Mouse (Mus musculus): ENCODE data around the gene Cdadc1.

GRCm38 (mm10) chr14:59629308-59629707 lies 31.5 kb upstream of the Cdadc1 start:
- no peak for TF ChIP-seq CTCF (IDR thresholded peaks at IDR 0.05; ENCODE audit: low read depth)
- TF ChIP-seq EP300 (IDR thresholded peaks at IDR 0.05; ENCODE audit: low read depth) = no peak

All from liver, postnatal 0 days (tissue).